Mouse (Mus musculus): ENCODE results near the gene Arntl.

Arntl gene

GRCm38 (mm10) chr7:113294598-113294997 lies 87.3 kb downstream of the Arntl start:
- DNase-seq (ENCODE audit: low spot score): no peak

- DNase-seq (ENCODE audit: low spot score): no peak
These were observed 88.0 kb downstream of the Arntl start for GRCm38 (mm10) chr7:113295077-113295890.

- no peak for DNase-seq (ENCODE audit: low spot score)
These were observed 90.5 kb downstream of the Arntl start for GRCm38 (mm10) chr7:113297813-113298212.

GRCm38 (mm10) chr7:113310136-113310535 lies 102.9 kb downstream of the Arntl start:
- DNase-seq (ENCODE audit: low spot score): no peak

GRCm38 (mm10) chr7:113311784-113312183 lies 104.5 kb downstream of the Arntl start:
- DNase-seq (ENCODE audit: low spot score): peak; percentile 32

- DNase-seq (ENCODE audit: low spot score): no peak
These were observed 112.9 kb downstream of the Arntl start for GRCm38 (mm10) chr7:113320128-113320527.

GRCm38 (mm10) chr7:113334036-113334435 lies 126.8 kb downstream of the Arntl start:
- no peak for DNase-seq (ENCODE audit: low spot score)

- DNase-seq (ENCODE audit: low spot score): no peak
These were observed 128.0 kb downstream of the Arntl start for GRCm38 (mm10) chr7:113335250-113335649.

- DNase-seq (ENCODE audit: low spot score): no peak
These were observed 140.0 kb downstream of the Arntl start for GRCm38 (mm10) chr7:113347271-113347670.

- DNase-seq (ENCODE audit: low spot score): no peak
These were observed 140.4 kb downstream of the Arntl start for GRCm38 (mm10) chr7:113347694-113348093.

GRCm38 (mm10) chr7:113349089-113349488 lies 141.8 kb downstream of the Arntl start:
- DNase-seq (ENCODE audit: low spot score): no peak
